In genomic region chr6:119392836-119393235, GRCm38 (mm10) we compare ENCODE assay signal across 20 mouse cellular contexts. TPM values are rescaled to one million over a fixed set of nuclear protein-coding genes. Genes with fewer than 3 reads are reported as not detected.
A peak's percentile ranks its signal among the peaks of the same experiment; 100 is the strongest.
DNase-seq lines count a peak whose midpoint lies in the region; ATAC-seq and TF ChIP-seq lines count a peak whose summit lies in the region.
"Had no signal": no experiment of that assay in that cellular context is flagged by ENCODE, and none has a peak within 500 bp of the region (broad histone marks: within the 10 kb centered on the region; RNA-seq: fewer than 3 reads in every experiment).

No protein-coding gene starts in this region.

- no peak overlapping the region for H3K27ac ChIP-seq in lung, embryonic 14.5 days (ENCODE audit: low read depth)
- H3K27ac ChIP-seq: embryonic facial prominence, embryonic 15.5 days; forebrain, embryonic 15.5 days; heart, embryonic 10.5 days; hindbrain, embryonic 14.5 days; liver, embryonic 13.5 days; midbrain, embryonic 13.5 days; neural tube, embryonic 13.5 days had no signal

- no peak for TF ChIP-seq CTCF in lung, embryonic 14.5 days (IDR thresholded peaks at IDR 0.05; ENCODE audit: low read depth)
- TF ChIP-seq CTCF in C2C12 (IDR thresholded peaks at IDR 0.05; ENCODE audit: control insufficient read depth, insufficient read depth, insufficient read length), result no peak

- H3K36me3 ChIP-seq in lung, embryonic 14.5 days (ENCODE audit: insufficient read depth), result no peaks in the 10 kb centered on the region
- no peaks in the 10 kb centered on the region for H3K36me3 ChIP-seq in C2C12 (ENCODE audit: control insufficient read depth, insufficient read depth)
- H3K36me3 ChIP-seq: embryonic facial prominence, embryonic 15.5 days; forebrain, embryonic 15.5 days; heart, embryonic 10.5 days; liver, embryonic 13.5 days; midbrain, embryonic 13.5 days; neural tube, embryonic 13.5 days had no signal

- no peak overlapping the region for H3K4me2 ChIP-seq in lung, embryonic 14.5 days
- H3K4me2 ChIP-seq: embryonic facial prominence, embryonic 15.5 days; forebrain, embryonic 15.5 days; hindbrain, embryonic 14.5 days; liver, embryonic 13.5 days; midbrain, embryonic 13.5 days; neural tube, embryonic 13.5 days had no signal

- no peak overlapping the region for H3ac ChIP-seq in C2C12 (ENCODE audit: control insufficient read depth, insufficient read length, low read depth)

- no peak overlapping the region for H3K4me3 ChIP-seq in lung, embryonic 14.5 days (ENCODE audit: low read depth, low read length)
- no peak overlapping the region for H3K4me3 ChIP-seq in C2C12 (ENCODE audit: insufficient read depth, poor library complexity, severe bottlenecking)
- H3K4me3 ChIP-seq: embryonic facial prominence, embryonic 15.5 days; forebrain, embryonic 15.5 days; heart, embryonic 10.5 days; liver, embryonic 13.5 days; megakaryocyte, embryonic 14.5 days; midbrain, embryonic 13.5 days; neural tube, embryonic 13.5 days had no signal

- H3K9me3 ChIP-seq in lung, embryonic 14.5 days (ENCODE audit: low read depth, low read length), result no peaks in the 10 kb centered on the region
- H3K9me3 ChIP-seq: embryonic facial prominence, embryonic 15.5 days; forebrain, embryonic 15.5 days; heart, embryonic 10.5 days; liver, embryonic 13.5 days; megakaryocyte, embryonic 14.5 days; midbrain, embryonic 13.5 days; neural tube, embryonic 13.5 days had no signal

- H3K27me3 ChIP-seq in lung, embryonic 14.5 days (ENCODE audit: insufficient read depth, low read length), result no peaks in the 10 kb centered on the region
- H3K27me3 ChIP-seq in C2C12 (ENCODE audit: control insufficient read depth, insufficient read depth, insufficient read length), result no peaks in the 10 kb centered on the region
- H3K27me3 ChIP-seq: embryonic facial prominence, embryonic 15.5 days; forebrain, embryonic 15.5 days; liver, embryonic 13.5 days; megakaryocyte, embryonic 14.5 days; midbrain, embryonic 13.5 days; neural tube, embryonic 13.5 days had no signal

- peak; percentile 37 for DNase-seq in lung, embryonic 14.5 days
- no peak for DNase-seq in lung, postnatal 25 days (ENCODE audit: low spot score)
- DNase-seq in adrenal gland, postnatal 36 days, result peak; percentile 67 to 72
- DNase-seq in layer of hippocampus, adult 8-10 months (ENCODE audit: low spot score in 2 of 2), result no peak
- no peak for DNase-seq in right cerebral cortex, postnatal 10 days (ENCODE audit: low spot score in 2 of 2)
- no peak for DNase-seq in cerebellum, adult 18-20 months
- DNase-seq: cerebellum, adult 9-11 months; heart, postnatal 4 days; kidney, adult 9 months; kidney, postnatal 25 days; liver, embryonic 13.5 days; retina, postnatal 1 day had no signal

- H3K79me3 ChIP-seq in C2C12 (ENCODE audit: low read depth), result peaks cover 2% of the 10 kb centered on the region

- H3K79me2 ChIP-seq in C2C12 (ENCODE audit: control insufficient read depth, insufficient read depth), result peaks cover 3% of the 10 kb centered on the region

- H3K9ac ChIP-seq in lung, embryonic 14.5 days, result no peak overlapping the region
- H3K9ac ChIP-seq: embryonic facial prominence, embryonic 15.5 days; forebrain, embryonic 15.5 days; hindbrain, embryonic 14.5 days; liver, embryonic 13.5 days; midbrain, embryonic 13.5 days; neural tube, embryonic 13.5 days had no signal

- WGBS in lung, embryonic 14.5 days, result 70% methylated on average over 9 of the region's 9 CpGs

- no peak for ATAC-seq in lung, embryonic 14.5 days (ENCODE audit: insufficient read depth)
- ATAC-seq: forebrain, embryonic 15.5 days; midbrain, embryonic 13.5 days had no signal

- H3K4me1 ChIP-seq in lung, embryonic 14.5 days (ENCODE audit: insufficient read depth), result no peaks in the 10 kb centered on the region

TF ChIP-seq in C2C12, 6 proteins besides CTCF, POLR2A, EP300 and RAD21:
- TF ChIP-seq FOSL1 (IDR thresholded peaks at IDR 0.05; ENCODE audit: insufficient read depth, low read length, poor library complexity, severe bottlenecking) (peak; percentile 83), USF1 (IDR thresholded peaks at IDR 0.05; ENCODE audit: low read depth) (no peak), CEBPB (IDR thresholded peaks at IDR 0.05; ENCODE audit: low read depth) (peak; percentile 88), MYOD1 (IDR thresholded peaks at IDR 0.05; ENCODE audit: control insufficient read depth, insufficient read length, low read depth) (peak; percentile 11), MAX (IDR thresholded peaks at IDR 0.05) (no peak), MYOG (IDR thresholded peaks at IDR 0.05; ENCODE audit: control insufficient read depth, extremely low read depth, insufficient read length) (no peak)
TF ChIP-seq in C2C12: peak in this region for 3.

RNA-seq across cellular contexts. Expression of gene Adipor2, which starts 24.7 kb away (rescaled TPM):
- polyA plus RNA-seq in lung, embryonic 14.5 days (2014; fragmentation: Nextera tagmentation; extraction: Ambion mirVana), result 28.1 and 29.0 TPM in 2 replicates
- 28.0 TPM for polyA plus RNA-seq in C2C12 (2012; fragmentation: generic; extraction: Trizol)
- 100 to 1,000 TPM; 200 to 209 TPM for total RNA-seq in adrenal gland, postnatal 36 days (2021)
- 10 to 100 TPM; 41.4 to 46.2 (median 44.2) TPM for total RNA-seq in layer of hippocampus, adult 8-10 months (2022)

Comparison
In these comparisons a context has a peak if more than half of its experiments do, and no peak if none do; other contexts are left out.
1. DNase-seq: peak in lung, embryonic 14.5 days (single experiment) and adrenal gland, postnatal 36 days (2 of 2); none in lung, postnatal 25 days (single experiment), layer of hippocampus, adult 8-10 months (0 of 2), right cerebral cortex, postnatal 10 days (0 of 2) and cerebellum, adult 18-20 months (0 of 2).
2. RNA of gene Adipor2, which starts 24.7 kb away (total RNA-seq): 200 to 209 TPM in adrenal gland, postnatal 36 days; 41.4 to 46.2 TPM in layer of hippocampus, adult 8-10 months; every median in the first group is over 4 times any median in the second.